Mouse (Mus musculus) c-Kit-positive CD71-positive TER-119-negative erythroid progenitor cells, embryonic 14.5 days (primary cell): ENCODE measurements around the gene Nfam1.
A peak's percentile ranks its signal among the peaks of the same experiment; 100 is the strongest.
"Not testable (repeated sequence)": the region's sequence is repeated elsewhere in the genome, so short reads cannot be mapped to it uniquely, and the experiment has no call there.

Source experiments
- DNase-seq: peaks from one replicate; pipeline ENCODE4 v3.0.0-alpha.2; 2013; ENCODE audit warnings: low read depth

The Nfam1 gene

GRCm38 (mm10) chr15:83032981-83033541 lies at the start of gene Nfam1:
TSS of gene Nfam1 (minus strand) at chr15:83033306.
- DNase-seq: no peak

- no peak for DNase-seq
Observed at GRCm38 (mm10) chr15:83075607-83076525, 42.8 kb upstream of the Nfam1 start.

DNA sequence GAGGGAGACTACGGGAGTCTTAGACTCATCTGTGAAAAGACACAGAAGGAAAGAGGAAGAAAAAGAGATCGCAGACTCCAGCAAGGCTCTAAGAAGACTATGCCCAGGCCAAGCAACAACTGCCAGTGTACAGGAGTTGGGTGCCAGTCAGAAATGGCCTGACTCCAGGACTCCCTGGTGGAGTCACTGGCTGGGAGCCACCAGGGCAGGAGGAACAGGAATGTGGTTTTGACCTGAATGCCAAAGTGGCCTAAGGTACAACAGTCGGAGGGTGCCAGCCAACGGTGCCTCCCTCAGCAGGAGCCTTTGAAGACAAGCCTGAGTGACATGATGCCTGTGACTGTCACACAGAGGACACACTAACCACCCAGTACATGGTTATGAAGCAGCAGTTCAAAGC lies 41.1 kb upstream of the Nfam1 start:
- DNase-seq: no peak

DNA sequence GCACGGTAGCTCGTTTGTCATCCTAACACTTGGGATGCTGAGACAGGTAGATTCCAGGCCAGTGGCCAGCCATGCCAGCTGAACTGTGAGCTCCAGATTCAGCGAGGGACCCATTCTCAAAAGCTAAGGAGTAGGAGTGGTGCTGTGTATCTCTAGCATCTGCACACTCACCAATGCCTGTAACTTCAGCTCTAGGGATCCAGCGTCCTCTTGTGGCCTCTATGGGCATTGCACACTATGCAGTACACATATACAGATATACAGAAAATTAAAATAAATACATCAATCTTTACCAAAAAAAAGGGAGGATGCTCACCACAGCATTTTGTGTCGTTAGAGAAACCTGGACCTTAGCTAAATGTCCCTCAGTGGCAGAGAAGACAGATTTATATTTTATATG lies 38.6 kb upstream of the Nfam1 start:
- no peak for DNase-seq

DNA sequence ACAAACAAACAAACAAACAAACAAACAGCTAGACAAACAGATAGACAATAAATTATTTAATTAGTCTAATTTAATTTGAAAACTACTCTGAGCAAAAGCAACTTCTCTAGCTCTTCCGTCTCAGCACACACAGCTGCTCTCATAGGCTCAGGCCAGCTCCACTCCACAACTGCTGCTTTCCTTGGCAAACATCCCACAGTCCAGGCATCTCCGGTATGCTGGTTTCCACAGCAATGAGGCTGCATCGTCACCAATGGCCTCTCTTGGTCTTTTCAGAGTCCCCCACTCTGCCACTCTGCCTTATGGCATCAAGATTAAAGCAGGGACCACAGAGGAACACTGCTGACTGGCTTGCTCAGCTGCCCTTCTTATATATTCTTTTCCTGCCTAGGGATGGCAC lies 37.8 kb upstream of the Nfam1 start:
- no peak for DNase-seq

DNA sequence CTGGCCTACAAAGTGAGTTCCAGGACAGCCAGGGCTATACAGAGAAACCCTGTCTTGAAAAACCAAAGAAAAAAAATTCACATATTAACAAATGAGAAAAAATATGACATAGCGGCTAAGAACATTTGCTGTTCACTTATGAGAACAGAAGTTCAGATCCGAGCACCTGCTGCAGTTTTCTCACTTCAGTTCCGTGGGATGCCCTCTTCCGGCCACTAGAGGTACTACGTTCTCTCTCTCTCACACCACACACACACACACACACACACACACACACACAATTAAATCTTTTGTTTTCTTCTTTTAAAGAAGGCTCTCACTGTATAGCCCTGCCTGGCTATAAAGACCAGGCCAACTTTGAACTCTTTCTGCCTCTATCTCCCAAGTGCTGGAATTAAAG lies 35.2 kb upstream of the Nfam1 start:
- no peak for DNase-seq

DNA sequence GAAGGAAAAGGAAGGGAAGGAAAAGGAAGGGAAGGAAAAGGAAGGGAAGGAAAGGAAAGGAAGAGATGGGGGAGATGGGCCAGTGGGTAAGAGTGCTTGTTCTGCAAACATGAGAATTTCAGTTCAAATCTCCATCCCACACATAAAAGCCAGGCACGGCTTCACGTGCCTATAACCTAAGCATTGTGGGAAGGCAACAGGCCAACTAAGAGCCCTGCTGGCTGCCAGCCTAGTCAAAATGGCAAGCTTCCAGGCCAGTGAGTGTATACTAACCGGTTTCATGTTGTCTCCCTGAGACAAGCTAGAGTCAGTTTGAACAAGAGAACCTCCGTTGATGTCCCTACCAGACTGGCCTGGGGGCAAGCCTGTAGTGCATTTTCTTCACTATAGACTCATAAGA lies 32.4 kb upstream of the Nfam1 start:
- DNase-seq: no peak

DNA sequence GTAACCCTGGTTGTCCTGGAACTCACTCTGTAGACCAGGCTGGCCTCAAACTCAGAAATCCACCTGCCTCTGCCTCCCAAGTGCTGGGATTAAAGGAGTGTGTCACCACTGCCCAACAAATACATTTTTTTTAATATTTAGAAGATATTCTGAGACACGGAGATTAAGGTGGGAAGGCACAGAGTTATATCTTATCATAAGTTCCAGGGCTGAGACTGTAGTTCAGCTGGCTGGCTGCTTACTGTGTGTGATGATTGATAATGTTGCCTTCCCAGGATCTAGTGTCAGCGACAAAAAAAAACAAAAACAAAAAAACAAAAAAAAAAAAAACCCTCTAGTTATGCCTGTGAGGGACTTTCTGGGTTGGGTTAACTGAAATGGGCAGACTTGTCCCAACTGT lies 29.5 kb upstream of the Nfam1 start:
- DNase-seq: not testable (repeated sequence)

DNA sequence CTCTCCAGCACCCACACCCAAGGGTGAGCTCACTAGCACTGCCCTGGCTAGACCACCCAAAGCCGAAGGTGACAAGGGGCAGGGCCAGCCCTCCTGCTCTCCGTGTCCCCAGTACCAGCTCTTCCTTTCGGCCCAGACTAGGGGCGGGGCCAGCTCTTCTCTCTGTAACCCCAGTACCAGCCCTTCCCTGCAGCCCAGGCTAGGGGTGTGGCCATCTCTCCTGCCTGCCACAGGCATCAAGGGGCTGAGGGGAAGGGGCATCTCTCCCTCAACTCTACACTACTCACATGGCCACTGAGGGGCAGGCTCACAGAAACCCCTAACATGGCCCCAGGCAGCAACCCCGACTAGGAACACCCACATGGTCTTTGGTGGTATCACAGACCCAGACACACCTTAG lies 28.6 kb upstream of the Nfam1 start:
- no peak for DNase-seq

DNA sequence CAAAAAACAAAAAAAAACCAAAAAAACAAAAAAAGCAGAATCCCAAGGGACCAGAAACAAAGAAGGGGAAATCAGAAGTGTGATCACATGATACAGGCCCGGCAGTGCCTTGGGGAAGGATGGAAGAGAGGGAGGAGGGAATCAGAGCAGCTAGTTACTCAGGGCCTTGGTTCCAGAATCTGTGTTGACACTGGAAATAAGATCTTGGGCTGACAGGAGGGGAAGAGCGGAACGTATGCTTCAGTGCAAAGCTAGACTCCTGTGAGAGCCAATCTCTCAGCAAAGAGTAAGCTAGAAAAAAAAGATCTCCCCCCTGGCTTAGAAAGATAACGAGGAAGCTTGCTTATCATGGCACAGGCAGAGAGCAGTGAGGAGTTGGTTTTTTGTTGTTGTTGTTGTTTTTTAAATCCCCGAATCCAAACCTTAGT lies 26.1 kb upstream of the Nfam1 start:
- peak; percentile 15 for DNase-seq

DNA sequence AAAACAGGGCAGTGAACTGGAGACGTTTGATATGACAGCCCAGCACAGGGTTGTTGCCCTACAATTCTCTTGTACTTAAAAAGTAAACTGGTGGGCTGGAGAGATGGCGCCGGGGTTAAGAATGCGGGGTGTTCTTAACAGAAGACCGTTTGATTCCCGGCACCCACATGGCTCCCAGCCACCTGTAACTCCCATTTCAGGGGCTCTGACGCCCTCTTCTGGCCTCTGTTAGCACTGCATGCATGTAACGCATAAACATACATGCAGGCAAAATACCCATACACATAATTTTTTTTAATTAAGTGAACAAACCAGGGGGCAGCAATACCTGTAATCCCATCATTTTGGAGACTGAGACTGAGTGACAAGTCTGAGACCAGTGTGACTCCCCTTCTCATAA lies 24.4 kb upstream of the Nfam1 start:
- no peak for DNase-seq

- no peak for DNase-seq
Observed at GRCm38 (mm10) chr15:83056378-83057083, 23.4 kb upstream of the Nfam1 start.

- DNase-seq: no peak
Observed at GRCm38 (mm10) chr15:83055569-83055968, 22.5 kb upstream of the Nfam1 start.

DNA sequence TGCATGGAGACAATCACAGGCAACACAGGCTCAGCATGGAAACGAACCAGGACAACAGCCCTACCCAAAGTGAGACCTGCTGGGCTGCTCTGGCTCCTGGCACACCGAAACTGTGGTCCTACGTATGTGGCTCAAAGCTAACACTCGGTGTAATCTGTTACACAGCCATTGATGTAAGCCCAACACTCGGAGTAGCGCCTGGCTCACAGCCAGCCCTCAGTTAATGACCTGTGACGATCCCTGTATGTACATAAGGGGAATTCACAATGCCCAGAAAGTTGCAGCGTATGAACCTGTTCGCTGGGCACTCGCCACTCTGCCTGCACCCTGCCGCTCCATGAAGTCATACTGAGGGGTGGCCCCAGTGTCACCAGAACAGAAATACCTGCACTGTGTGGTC lies 20.2 kb upstream of the Nfam1 start:
- DNase-seq: no peak

DNA sequence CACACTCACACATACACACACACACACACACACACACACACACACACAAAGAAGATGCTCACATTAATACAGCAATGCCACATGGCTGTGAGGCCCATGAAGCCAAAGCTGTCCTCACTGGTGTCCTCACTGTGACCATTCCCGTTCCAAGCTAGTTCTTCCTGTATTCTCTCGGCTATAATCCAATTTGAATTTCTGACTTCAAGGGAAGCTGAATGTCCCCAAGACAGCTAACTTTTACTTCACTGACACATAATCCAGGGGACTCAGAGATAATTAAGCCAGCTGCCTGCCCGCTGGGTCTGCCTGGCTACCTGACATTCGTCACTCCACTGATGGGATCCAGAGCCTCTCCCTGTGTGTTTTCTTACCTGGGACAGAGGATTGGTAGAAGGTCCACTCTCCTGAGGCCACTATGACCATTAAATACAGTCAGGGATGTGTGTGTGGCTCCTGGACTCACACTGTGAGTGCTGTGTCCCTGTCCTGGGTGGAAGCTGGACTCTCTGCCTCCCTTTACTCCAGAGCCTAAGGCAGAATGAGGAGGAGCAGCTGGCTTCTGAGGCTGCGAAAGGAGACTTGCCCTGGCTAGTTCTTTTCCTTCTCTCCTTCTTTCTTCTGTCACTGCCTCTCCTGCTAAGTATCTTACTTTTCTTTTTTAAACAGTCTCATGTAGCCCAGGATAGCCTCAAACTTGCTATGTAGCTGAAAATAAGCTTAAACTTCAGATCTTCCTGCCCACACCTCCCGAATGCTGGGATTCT lies 19.4 kb upstream of the Nfam1 start:
- DNase-seq: no peak

- no peak for DNase-seq
Observed at GRCm38 (mm10) chr15:83046730-83047129, 13.6 kb upstream of the Nfam1 start.

DNA sequence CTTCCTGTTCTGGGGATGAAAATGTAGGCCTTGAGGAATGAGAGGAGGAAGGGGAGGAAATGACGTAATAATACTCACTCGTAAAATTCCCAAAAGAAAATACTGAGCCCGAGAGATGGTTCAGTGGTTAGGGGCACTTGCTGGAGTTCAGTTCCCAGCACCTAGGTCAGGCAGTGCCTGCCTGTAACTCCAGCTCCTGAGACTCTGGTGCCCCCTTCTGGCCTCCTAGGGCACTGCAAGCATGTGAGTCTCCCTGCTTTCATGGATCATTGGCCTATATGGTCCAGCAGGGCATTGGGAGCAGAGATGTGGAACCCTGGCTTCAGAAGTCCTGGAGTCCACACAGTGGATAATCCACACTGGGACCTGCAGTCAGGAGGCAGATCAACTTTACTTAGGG lies 13.2 kb upstream of the Nfam1 start:
- DNase-seq: no peak

GRCm38 (mm10) chr15:83045565-83045964 lies 12.5 kb upstream of the Nfam1 start:
- not testable (repeated sequence) for DNase-seq

- no peak for DNase-seq
Observed at GRCm38 (mm10) chr15:83043362-83043708, 10.2 kb upstream of the Nfam1 start.

- DNase-seq: no peak
Observed at GRCm38 (mm10) chr15:83042655-83043361, 9.7 kb upstream of the Nfam1 start.

- no peak for DNase-seq
Observed at GRCm38 (mm10) chr15:83040156-83040555, 7.0 kb upstream of the Nfam1 start.

DNA sequence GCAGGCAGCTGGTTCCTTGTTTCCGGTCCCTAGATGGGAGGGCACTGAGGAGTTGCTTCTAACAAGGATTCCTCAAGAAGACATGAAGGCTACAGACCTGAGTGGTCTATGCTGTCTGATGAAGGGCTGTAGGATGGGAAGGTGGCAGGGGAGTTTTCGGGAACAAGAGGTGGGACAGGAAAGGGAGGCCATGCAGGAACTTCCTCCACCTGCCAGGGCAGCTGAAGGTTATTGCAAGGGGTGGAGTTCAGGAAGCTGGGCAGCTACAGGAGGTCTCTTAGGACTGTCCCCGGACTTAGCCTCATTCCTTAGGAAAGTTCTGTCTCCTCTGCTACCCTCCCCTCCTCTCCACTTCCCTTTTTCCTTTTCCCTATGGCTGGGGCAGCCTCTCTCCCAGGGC lies 5.7 kb upstream of the Nfam1 start:
- DNase-seq: no peak
